Mouse (Mus musculus): Measurements from ENCODE around the gene Aqp5. TPM values are rescaled to one million over a fixed set of nuclear protein-coding genes. Genes with fewer than 3 reads are reported as not detected.

The Aqp5 gene
- polyA plus RNA-seq, 1 experiment: 0.27 TPM

- Histone ChIP-seq H3K4me1 (ENCODE audit: control insufficient read depth, insufficient read depth, insufficient read length) (no peaks in the 10 kb centered on the region), H3K4me3 (ENCODE audit: extremely low read depth, insufficient read depth, insufficient read length) (no peak overlapping the region), H3K36me3 (ENCODE audit: control insufficient read depth, insufficient read depth, low read length) (no peaks in the 10 kb centered on the region), H3K27ac (ENCODE audit: insufficient read depth, low read length) (no peak overlapping the region), H3K27me3 (ENCODE audit: control insufficient read depth, insufficient read depth, low read length) (peaks cover 1% of the 10 kb centered on the region; the same call in 1 of the 2 replicates)
- 82% methylated on average over 13 of the region's 13 CpGs for WGBS
- no peak for TF ChIP-seq POLR2A (IDR thresholded peaks at IDR 0.05; ENCODE audit: low read depth, low read length)
- TF ChIP-seq CTCF (IDR thresholded peaks at IDR 0.05; ENCODE audit: extremely low read depth, insufficient read depth, insufficient read length, insufficient replicate concordance): no peak
- no peak for DNase-seq (ENCODE audit: low read depth in 1 of 2, low spot score in 2 of 2)
These were observed 18.0 kb downstream of the Aqp5 start for GRCm38 (mm10) chr15:99608382-99609125.

GRCm38 (mm10) chr15:99611563-99611962 is 21.0 kb downstream of the Aqp5 start:
- no peak overlapping the region for H3K4me3 ChIP-seq (ENCODE audit: extremely low read depth, insufficient read depth, insufficient read length)
- H3K36me3 ChIP-seq (ENCODE audit: control insufficient read depth, insufficient read depth, low read length): no peaks in the 10 kb centered on the region
- peaks cover 1% of the 10 kb centered on the region; the same call in 1 of the 2 replicates for H3K27me3 ChIP-seq (ENCODE audit: control insufficient read depth, insufficient read depth, low read length)
- no peak overlapping the region for H3K27ac ChIP-seq (ENCODE audit: insufficient read depth, low read length)
- H3K4me1 ChIP-seq (ENCODE audit: control insufficient read depth, insufficient read depth, insufficient read length): no peaks in the 10 kb centered on the region
- WGBS: 87% methylated on average over 7 of the region's 7 CpGs
- no peak for DNase-seq (ENCODE audit: low read depth in 1 of 2, low spot score in 2 of 2)
- TF ChIP-seq CTCF (IDR thresholded peaks at IDR 0.05; ENCODE audit: extremely low read depth, insufficient read depth, insufficient read length, insufficient replicate concordance) (no peak), POLR2A (IDR thresholded peaks at IDR 0.05; ENCODE audit: low read depth, low read length) (no peak)

GRCm38 (mm10) chr15:99614273-99614672 is 23.7 kb downstream of the Aqp5 start:
- Histone ChIP-seq H3K27ac (ENCODE audit: insufficient read depth, low read length) (no peak overlapping the region), H3K4me1 (ENCODE audit: control insufficient read depth, insufficient read depth, insufficient read length) (no peaks in the 10 kb centered on the region), H3K4me3 (ENCODE audit: extremely low read depth, insufficient read depth, insufficient read length) (no peak overlapping the region), H3K36me3 (ENCODE audit: control insufficient read depth, insufficient read depth, low read length) (no peaks in the 10 kb centered on the region), H3K27me3 (ENCODE audit: control insufficient read depth, insufficient read depth, low read length) (peaks cover 1% of the 10 kb centered on the region; the same call in 1 of the 2 replicates)
- TF ChIP-seq CTCF (IDR thresholded peaks at IDR 0.05; ENCODE audit: extremely low read depth, insufficient read depth, insufficient read length, insufficient replicate concordance) (no peak), POLR2A (IDR thresholded peaks at IDR 0.05; ENCODE audit: low read depth, low read length) (no peak)
- WGBS: 79% methylated on average over 13 of the region's 13 CpGs
- no peak for DNase-seq (ENCODE audit: low read depth in 1 of 2, low spot score in 2 of 2)

GRCm38 (mm10) chr15:99614753-99615152 is 24.2 kb downstream of the Aqp5 start:
- Histone ChIP-seq H3K36me3 (ENCODE audit: control insufficient read depth, insufficient read depth, low read length) (no peaks in the 10 kb centered on the region), H3K4me3 (ENCODE audit: extremely low read depth, insufficient read depth, insufficient read length) (no peak overlapping the region), H3K27me3 (ENCODE audit: control insufficient read depth, insufficient read depth, low read length) (peaks cover 1% of the 10 kb centered on the region; the same call in 1 of the 2 replicates), H3K4me1 (ENCODE audit: control insufficient read depth, insufficient read depth, insufficient read length) (no peaks in the 10 kb centered on the region), H3K27ac (ENCODE audit: insufficient read depth, low read length) (no peak overlapping the region)
- 20% methylated on average over 12 of the region's 12 CpGs for WGBS
- TF ChIP-seq CTCF (IDR thresholded peaks at IDR 0.05; ENCODE audit: extremely low read depth, insufficient read depth, insufficient read length, insufficient replicate concordance) (no peak), POLR2A (IDR thresholded peaks at IDR 0.05; ENCODE audit: low read depth, low read length) (no peak)
- no peak for DNase-seq (ENCODE audit: low read depth in 1 of 2, low spot score in 2 of 2)

- H3K4me3 ChIP-seq (ENCODE audit: extremely low read depth, insufficient read depth, insufficient read length): no peak overlapping the region
- H3K36me3 ChIP-seq (ENCODE audit: control insufficient read depth, insufficient read depth, low read length): no peaks in the 10 kb centered on the region
- no peaks in the 10 kb centered on the region for H3K4me1 ChIP-seq (ENCODE audit: control insufficient read depth, insufficient read depth, insufficient read length)
- peaks cover 1% of the 10 kb centered on the region; the same call in 1 of the 2 replicates for H3K27me3 ChIP-seq (ENCODE audit: control insufficient read depth, insufficient read depth, low read length)
- 70% methylated on average over 9 of the region's 9 CpGs for WGBS
- H3K27ac ChIP-seq (ENCODE audit: insufficient read depth, low read length): no peak overlapping the region
- TF ChIP-seq CTCF (IDR thresholded peaks at IDR 0.05; ENCODE audit: extremely low read depth, insufficient read depth, insufficient read length, insufficient replicate concordance) (no peak), POLR2A (IDR thresholded peaks at IDR 0.05; ENCODE audit: low read depth, low read length) (no peak)
- DNase-seq (ENCODE audit: low read depth in 1 of 2, low spot score in 2 of 2): no peak
These were observed 24.7 kb downstream of the Aqp5 start for GRCm38 (mm10) chr15:99615246-99615645.

GRCm38 (mm10) chr15:99618595-99618994 is 28.0 kb downstream of the Aqp5 start:
- Histone ChIP-seq H3K27me3 (ENCODE audit: control insufficient read depth, insufficient read depth, low read length) (no peaks in the 10 kb centered on the region), H3K36me3 (ENCODE audit: control insufficient read depth, insufficient read depth, low read length) (peaks cover 5% of the 10 kb centered on the region), H3K4me3 (ENCODE audit: extremely low read depth, insufficient read depth, insufficient read length) (no peak overlapping the region), H3K4me1 (ENCODE audit: control insufficient read depth, insufficient read depth, insufficient read length) (no peaks in the 10 kb centered on the region), H3K27ac (ENCODE audit: insufficient read depth, low read length) (no peak overlapping the region)
- WGBS: 54% methylated on average over 3 of the region's 3 CpGs
- TF ChIP-seq POLR2A (IDR thresholded peaks at IDR 0.05; ENCODE audit: low read depth, low read length) (no peak), CTCF (IDR thresholded peaks at IDR 0.05; ENCODE audit: extremely low read depth, insufficient read depth, insufficient read length, insufficient replicate concordance) (no peak)
- no peak for DNase-seq (ENCODE audit: low read depth in 1 of 2, low spot score in 2 of 2)

GRCm38 (mm10) chr15:99619821-99620220 is 29.2 kb downstream of the Aqp5 start:
- no peaks in the 10 kb centered on the region for H3K4me1 ChIP-seq (ENCODE audit: control insufficient read depth, insufficient read depth, insufficient read length)
- WGBS: 95% methylated on average over 4 of the region's 4 CpGs
- no peak overlapping the region for H3K27ac ChIP-seq (ENCODE audit: insufficient read depth, low read length)
- peaks cover 6% of the 10 kb centered on the region for H3K36me3 ChIP-seq (ENCODE audit: control insufficient read depth, insufficient read depth, low read length)
- no peak overlapping the region for H3K4me3 ChIP-seq (ENCODE audit: extremely low read depth, insufficient read depth, insufficient read length)
- no peak for TF ChIP-seq CTCF (IDR thresholded peaks at IDR 0.05; ENCODE audit: extremely low read depth, insufficient read depth, insufficient read length, insufficient replicate concordance)
- TF ChIP-seq POLR2A (IDR thresholded peaks at IDR 0.05; ENCODE audit: low read depth, low read length): no peak
- no peak for DNase-seq (ENCODE audit: low read depth in 1 of 2, low spot score in 2 of 2)
- H3K27me3 ChIP-seq (ENCODE audit: control insufficient read depth, insufficient read depth, low read length): no peaks in the 10 kb centered on the region

Measured in spleen, adult 2 months (tissue).